Mouse (Mus musculus): ENCODE measurements around the gene Ostf1.
A peak's percentile ranks its signal among the peaks of the same experiment; 100 is the strongest.

Gene Ostf1

DNA sequence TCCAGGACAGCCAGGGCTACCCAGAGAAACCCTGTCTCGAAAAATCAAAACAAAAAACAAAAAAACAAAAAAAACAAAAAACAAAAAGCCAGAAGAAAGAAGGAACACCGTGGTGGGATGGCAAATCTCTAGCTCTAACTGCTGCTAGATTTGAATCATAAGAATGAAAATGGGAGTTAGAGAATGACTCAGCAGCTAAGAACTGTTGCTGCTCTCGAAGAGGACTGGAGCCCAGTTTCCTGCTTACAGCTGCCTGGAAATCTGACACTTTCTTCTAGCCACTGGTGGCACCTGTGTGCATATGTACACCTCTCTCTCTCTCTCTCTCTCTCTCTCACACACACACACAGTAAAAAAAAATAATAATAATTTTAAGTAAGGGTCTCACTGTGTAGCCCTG is 14.8 kb upstream of the Ostf1 start:
- no peak for DNase-seq (ENCODE audit: low read depth, low spot score)

DNA sequence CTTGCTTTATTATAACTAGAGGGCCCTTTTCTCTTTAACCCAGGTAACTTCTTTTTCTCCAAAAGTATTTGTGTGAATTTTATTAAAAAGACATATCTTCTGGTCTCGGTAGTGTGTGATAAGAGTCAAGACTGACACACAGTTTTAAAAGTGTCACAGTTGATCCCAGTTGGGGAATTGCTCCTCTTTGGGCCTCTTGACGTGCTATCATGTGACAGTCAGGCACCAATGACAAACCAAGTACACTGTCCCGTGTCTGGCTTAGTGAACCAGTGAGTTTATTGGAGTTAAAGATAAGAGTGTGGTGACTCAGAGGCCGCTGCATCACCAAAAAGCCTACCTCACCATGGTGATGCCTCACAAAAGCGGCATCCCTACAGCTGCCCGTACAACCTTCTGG is 12.5 kb upstream of the Ostf1 start:
- DNase-seq (ENCODE audit: low read depth, low spot score), result no peak

DNA sequence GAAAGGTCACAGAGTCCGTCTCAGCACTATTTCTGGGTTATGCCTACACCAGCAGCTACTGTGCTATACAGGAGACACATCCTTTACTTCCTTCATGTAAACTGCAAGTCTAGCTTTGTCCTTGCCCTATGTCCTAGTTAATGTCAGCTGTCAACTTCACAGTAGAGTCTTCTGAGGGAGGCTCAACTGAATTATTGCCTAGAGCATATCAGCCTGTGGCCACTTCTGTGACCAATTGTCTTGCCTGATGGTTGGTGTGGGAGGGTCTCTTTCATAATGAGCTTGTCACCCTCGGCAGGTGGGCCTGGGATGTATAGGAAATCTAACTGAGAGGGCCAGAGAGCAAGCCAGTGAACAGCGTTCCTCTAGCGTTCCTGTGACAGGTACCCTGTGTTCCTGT is 11.8 kb upstream of the Ostf1 start:
- no peak for DNase-seq (ENCODE audit: low read depth, low spot score)

DNA sequence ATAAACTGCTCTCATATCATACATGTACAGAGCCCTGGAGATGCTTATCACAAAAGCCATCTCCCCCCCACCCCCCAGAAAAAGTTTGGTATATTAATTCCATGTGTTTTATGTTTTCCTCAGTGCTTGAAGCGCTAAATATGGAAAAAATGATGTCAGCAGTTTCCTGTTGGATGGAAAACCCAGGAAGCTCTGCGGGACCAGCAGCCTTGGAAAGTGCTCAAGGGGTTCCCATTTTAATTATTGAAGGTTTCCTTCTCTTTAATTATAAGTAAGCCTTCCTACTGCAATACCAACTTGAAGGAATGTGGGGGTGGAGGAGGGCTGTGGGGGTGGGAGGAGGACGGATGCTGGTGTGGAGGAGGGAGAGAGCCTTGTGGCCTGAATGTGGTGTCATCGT is 9.4 kb upstream of the Ostf1 start:
- no peak for DNase-seq (ENCODE audit: low read depth, low spot score)

DNA sequence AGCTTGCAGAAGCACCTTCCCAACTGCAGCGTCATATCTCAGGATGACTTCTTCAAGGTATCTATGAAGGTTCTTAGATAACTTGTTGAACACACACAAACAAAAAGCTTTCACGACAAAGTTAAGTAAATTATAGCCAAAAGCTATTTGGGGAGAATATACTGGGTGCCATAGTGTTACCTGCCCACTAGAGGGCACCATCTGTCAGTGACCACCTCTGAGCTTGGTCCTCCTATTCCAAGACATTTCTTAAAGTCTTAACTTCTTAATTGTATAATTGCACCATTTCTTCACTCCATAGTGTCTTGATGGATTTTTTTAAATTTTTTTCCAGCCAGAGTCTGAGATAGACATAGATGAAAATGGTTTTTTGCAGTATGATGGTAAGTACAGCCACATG is 7.9 kb upstream of the Ostf1 start:
- no peak for DNase-seq (ENCODE audit: low read depth, low spot score)

DNA sequence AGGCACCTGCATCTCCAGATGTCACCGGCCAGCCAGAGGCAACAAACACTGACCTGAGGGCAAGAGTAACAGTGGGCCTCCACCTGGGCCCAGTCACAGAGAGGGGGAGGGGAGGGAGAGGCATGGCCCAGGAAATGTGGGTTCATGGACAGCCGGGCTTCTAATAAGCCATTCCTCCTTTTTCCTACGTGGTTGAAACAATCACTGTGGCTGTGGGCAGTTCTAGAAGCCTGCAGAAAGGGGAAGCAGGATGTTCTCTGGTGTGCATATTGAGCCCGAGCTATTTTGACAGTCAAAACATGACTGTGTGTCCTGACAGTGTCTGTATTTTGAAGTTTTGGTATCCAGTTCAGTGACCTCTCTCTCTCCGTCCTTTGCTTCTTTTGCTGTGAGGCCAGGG is 7.3 kb upstream of the Ostf1 start:
- no peak for DNase-seq (ENCODE audit: low read depth, low spot score)

DNA sequence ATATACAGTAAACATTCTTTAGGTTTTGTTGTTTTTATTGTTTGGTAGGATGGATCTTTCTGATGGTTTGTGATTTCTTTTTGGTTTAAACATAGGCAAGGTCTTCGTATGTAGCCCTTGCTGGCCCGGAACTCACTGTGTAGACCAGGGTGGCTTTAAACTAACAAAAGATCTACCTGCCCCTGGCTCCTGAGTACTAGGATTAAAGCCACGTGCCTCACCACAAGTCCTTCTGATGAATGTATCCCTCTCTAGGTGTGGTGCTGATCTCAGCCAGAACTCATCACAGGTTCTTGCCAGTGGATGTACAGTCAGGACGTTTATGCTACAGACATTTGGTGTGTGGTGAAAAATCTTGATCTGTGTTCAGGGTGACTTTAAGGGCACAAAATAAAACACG is 6.3 kb upstream of the Ostf1 start:
- DNase-seq (ENCODE audit: low read depth, low spot score), result no peak

DNA sequence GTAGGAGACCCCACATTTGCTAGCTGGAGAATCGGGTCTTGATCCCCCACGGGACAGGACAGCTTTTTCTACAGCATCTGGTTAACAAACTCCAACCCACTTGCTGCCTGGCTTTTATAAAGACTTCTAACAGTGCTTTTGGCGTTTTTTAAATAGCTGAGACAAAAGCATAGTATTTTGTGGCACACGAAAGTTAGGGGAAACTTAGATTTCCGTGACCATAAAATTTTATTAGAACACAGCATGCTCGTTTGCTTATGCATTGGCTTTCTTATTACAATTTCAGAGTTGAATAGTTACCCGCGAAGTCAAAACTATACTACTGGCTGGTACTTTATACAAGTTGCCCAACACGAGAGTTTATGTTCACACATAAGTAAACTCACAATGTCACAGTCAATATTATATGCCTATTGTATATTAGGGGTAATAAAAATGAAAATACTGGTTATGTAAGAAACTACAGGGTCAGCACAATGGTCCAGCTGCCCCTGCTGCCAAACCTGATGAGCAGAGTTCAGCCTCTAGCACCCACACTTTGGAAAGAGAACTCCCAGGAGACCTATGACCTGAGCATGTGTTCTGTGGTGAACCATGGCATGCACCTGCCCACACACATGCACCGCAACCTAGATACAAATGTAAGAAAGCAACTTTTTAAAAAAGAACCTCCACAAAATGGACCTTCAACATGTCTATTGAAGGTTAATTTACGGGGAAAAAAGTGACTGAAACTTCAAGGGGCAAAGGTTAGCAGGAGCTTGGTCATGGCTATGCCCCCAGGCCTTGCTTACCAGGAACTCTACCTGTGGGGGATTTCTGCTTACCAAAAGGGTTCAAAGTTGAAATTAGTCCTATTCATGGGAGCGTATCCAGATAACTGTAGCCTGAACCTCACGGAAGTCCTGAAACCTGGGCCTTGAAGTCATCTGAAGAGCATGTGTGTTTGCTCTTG is 885 bp upstream of the Ostf1 start:
- no peak for DNase-seq (ENCODE audit: low read depth, low spot score)

DNA sequence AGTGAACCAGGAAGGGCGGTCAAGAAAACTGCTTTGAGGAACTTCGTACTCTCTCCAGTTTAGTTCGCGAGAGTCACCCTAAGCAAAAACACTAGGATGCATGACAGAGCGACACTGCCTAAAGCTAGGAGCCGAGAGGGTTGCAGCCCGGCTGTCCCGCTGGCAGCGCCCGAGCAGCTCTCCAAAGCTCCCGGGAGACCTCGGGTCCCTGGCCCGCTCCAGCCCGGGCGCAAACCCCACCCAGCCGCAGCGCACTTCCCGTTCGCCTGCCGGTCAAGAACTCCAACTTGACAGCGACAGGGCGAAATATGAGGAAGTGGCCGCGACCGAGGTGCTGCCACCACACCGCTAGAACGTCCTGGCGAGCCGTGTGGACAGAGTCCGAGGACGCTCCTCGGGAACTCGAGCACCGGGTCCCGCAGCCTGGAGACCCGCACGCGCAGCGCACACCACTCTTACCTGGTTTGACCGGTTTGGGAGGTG is 421 bp downstream of the Ostf1 start:
- DNase-seq (ENCODE audit: low read depth, low spot score), result no peak

DNA sequence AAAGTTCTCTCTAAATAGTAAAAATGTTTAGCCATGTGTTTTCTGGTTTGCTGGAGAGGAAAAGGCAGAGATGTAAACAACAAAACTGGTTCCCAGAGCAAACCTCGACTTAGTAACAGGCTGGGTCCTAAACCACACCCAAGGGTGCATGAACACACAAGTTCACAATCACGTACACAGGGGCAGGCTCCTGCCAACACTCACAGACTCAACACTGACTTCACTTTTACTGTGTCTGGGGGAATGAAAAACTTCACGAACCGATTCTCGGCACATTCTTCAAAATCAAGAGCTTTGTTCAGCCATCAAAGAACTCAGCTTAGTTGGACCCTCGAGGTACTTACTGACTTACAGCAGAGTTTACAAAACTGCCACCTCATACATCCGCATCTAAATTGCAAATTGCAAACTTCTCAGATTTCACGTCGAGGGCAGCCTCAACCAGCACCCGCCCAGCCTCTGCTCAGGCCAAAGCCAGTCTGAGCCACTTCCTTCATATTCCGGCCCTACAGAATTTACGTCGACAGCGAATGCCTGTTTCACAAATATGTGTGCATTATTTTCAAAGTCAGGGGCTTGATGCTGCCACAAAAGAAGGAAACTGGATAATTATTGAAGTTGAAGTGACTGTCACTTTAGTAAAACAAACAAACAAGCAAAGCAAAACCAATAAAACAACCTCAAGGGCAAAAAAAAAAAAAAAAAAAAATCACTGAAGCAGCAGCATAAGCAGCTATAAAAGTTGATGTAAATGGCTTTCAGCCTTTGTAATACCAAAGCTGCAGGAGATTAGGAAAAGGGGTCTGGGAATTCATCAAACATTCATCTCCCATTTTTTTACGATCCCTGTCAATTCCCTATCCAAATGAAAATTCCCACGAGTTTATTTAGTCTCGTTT is 1.2 kb downstream of the Ostf1 start:
- peak; percentile 45 for DNase-seq (ENCODE audit: low read depth, low spot score)

DNA sequence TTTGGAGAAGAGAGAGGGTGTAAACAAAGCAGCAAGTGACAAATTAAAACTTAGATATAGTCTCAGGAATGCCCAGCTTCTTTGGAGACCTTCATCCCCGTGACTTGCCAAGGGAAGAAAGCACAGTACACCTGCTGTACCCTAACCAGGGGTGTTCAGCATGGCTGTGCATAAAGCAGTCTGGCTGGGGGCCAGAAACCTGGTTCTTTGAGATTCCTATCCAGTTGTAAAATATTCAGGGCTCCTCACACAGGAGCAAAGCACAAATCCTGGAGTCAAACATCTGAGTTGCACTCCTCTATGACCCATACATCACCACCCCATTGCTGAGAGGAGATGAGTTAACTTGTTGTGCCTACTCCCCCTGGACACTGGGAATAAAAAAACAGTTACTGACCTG is 2.0 kb downstream of the Ostf1 start:
- no peak for DNase-seq (ENCODE audit: low read depth, low spot score)

DNA sequence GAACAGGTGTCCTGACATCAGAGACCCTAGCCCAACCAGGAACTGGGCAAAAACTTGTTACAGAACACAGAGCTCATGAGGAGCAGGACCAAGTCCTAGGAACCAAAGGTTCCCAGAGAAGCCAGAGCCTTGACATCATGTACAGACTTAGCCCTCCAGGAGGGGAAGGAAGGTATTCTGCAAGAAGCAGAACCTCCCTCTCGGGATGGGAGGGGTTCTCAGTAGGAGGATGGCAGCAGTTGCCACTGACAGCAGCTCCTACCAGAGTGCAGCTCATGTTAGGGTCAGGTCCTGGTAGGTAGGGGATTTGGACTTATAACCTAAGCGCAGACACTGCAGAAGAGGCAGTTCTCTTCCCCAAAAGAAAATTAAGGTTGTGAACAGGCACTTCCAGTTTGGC is 7.7 kb downstream of the Ostf1 start:
- DNase-seq (ENCODE audit: low read depth, low spot score), result no peak

DNA sequence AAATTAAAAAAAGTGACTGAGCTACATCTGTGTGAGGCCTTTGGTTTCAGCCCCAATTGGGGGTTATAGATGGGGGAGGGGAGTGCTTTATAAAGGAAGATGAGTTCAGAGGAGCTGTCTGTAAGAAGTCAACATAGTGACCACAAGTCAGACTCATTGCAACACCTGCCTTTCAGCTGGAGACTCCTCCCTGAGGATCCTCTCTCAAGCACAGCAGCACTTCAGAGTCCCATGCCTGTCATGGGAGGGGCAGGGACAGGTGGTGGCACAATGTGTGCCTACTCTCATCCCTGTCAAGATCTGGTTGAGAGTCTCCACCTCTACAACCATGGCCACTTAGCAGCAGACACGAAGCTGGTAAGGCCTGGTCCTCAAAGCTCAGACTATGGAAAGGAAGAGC is 11.9 kb downstream of the Ostf1 start:
- no peak for DNase-seq (ENCODE audit: low read depth, low spot score)

DNA sequence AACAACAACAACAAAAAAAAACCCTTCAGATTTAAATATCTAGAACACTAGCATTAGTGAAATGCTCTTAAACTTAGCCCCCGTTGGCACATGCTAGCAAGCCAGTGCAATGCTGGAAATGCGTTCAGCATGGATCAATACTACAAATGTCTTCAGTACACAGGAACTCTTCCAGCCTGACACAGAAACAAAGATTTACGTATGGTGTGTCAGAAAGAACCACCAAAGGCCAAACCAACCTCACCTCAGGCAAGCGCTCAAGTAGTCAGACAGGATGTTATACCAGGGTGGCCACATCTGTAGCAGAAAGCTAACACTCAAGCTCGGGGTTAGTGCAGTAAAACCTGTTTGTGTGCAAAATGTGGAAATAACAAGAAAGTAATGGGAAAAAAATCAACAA is 12.6 kb downstream of the Ostf1 start:
- no peak for DNase-seq (ENCODE audit: low read depth, low spot score)

DNA sequence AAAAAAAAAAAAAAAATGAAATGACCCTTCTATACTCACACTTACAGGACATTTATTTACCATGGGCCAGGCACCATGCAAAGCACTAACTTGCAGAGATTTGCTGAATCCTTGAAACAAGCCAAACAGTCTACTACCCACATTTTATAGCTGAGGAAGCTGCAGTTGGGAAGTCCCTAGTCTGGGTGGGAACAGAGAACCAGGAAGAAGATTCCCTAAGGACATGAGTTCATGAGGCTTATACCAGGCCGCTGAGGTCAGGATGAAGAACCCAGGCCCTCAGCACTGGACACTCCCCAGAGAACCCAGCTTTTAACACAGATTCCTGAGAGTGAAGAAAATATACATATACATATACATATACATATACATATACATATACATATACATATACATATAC is 14.1 kb downstream of the Ostf1 start:
- DNase-seq (ENCODE audit: low read depth, low spot score), result no peak

DNA sequence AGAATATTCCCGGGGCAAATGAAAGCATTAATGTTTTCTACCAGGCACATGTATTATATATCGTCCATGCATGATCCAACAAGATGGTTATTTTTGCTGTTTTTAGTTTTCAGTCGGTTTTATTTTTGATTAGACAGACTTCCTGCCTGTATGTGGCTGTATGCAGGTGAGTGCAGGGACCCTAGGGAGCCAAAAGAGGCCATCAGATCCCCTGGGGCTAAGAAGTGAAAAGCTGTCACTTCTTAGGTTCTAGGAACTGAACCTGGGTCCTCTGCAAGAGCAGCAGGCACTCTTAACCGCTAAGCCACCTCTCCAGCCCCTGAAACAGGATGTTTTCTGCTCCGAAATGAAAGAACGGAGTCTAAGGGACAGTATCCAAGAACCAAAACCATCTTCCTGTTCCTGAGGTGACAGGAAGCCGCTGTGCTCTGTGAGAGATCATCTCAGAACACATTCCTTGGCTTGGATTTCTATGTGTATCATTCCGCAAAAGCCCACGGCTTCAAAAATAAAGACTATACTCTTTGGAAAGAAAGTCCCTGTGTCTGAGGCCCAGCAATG is 15.9 kb downstream of the Ostf1 start:
- DNase-seq (ENCODE audit: low read depth, low spot score), result no peak

DNA sequence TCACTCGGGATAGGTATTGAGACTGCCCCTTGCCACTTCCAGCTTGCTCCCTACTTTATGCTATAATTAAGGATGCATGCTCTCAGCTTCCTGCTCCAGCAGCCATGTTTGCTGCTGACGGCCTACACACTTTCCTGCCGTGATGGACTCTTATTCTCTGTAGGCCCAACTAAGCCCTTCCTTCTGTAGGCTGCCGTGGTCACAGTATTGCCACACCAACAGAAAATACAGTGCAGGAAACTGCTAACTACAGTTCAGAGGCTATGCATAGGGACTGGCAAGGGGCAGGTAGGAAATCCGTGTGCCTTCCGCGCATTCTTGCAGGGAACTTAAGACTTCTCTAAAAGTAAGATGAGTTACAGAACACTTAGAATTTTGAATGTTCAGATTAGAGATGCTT is 17.3 kb downstream of the Ostf1 start:
- DNase-seq (ENCODE audit: low read depth, low spot score), result no peak

DNA sequence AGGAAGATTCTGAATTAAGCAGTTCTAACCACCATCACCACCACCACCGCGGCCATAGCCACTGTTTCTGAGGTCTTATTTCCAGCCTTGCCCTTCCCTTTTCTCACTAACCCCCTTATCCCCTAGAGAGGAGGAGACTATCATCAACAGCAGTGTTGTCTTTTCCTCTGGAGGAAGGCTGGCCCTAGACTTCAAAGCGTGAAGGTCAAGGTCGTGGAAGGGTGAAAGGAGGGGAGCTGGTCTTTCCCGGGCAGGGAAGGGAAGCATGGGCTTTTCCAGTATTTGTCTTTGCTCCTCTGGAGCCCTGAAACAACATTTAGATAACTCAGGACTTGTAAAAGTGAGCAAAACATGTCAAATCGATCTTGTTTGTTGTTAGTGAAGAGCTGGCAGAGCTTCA is 22.6 kb downstream of the Ostf1 start:
- DNase-seq (ENCODE audit: low read depth, low spot score), result no peak

DNA sequence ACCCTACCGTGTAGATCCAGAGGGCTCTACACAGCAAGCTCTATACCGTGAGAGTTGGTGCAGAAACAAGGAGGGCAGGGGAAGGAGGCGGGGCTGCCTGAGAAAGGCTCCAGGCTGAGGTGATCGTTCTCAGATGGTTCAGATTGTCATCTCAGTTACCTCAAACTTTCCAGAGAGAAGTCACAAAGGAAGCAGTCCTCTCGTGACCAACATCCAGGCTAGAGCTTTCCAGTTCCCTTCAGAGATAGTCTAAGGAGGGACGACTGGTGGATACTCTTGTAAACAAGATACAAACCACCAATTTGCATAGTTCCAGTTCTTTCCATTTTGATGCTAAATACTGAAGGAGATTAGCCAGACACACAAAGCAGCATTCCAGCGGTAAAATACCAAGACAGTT is 23.7 kb downstream of the Ostf1 start:
- no peak for DNase-seq (ENCODE audit: low read depth, low spot score)

DNA sequence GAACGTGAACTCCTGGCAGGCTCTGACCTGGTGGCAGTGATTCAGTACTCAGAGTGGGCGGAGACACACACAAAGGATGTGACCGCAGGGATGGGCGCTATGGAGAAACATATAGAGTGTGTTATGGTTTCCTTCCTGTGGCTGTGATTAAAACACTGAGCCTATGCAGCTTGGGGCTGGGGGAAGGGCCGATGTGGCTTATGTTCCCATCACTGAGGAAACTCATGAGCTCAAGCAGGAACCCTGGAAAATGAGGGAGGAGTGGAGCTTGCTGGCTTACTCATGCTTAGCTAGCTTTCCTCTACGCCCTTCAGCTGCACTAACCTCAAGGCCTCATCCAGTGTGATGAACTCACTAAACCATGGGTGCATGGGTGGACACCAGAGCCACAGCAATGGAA is 28.6 kb downstream of the Ostf1 start:
- no peak for DNase-seq (ENCODE audit: low read depth, low spot score)

DNA sequence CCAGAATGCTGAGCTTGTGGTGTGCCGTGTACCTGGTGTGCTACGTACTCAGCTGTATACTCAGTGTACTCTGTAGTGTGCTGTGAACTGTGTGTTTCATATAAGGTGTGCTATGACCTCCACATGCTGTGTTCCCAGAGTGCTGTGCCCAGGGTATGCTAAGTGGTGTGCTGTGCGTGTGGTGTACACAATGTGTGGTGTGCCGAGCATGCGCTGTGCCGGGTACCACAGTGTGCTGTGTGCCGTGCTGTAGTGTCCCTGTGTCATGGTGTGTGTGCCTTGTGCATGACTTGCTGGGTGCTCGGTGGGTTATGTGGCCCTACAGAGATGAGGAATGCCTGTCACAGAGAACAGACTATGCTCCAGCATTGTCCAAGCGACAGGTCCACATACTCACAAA is 31.0 kb downstream of the Ostf1 start:
- no peak for DNase-seq (ENCODE audit: low read depth, low spot score)

DNA sequence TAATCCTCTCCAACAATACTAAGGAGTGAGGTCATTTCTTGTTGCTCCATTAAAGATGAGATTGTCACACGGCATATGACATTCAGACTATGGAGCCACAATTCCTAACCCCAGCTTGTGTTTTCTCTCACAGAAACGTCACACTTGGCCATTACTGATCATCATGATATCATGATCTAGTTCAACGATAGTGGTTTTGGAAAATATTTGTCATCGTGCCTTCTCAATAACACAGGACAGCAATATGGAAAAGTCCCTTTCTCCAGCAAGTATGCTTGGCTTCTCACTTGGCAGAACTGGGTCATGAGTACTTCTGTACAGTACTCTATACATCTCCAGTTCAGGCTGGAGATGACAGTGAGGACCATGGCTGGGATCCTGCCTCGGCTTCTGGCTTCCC is 32.0 kb downstream of the Ostf1 start:
- DNase-seq (ENCODE audit: low read depth, low spot score), result no peak
